Mouse (Mus musculus) small intestine, adult 2 months (tissue): ENCODE measurements at regions not wholly inside any gene's neighbourhood (a gene's known extent, or its start where the extent isn't known, plus 50 kb on each side); places are given as distances from the start of the nearest gene placed in this dataset.

ENCODE experiments used
- CTCF ChIP-seq: fragments of 200-500 bp; IDR thresholded peaks from 2 replicates; pipeline ENCODE4 v1.5.1; 2012; ENCODE audit warnings: low read depth, mild to moderate bottlenecking, control low read depth, inconsistent platforms, low read length, moderate library complexity, mixed read lengths; ENCODE audit not compliant: insufficient replicate concordance, insufficient read length; ENCODE audit errors: extremely low read depth
- POLR2A ChIP-seq: fragments of 200-500 bp; IDR thresholded peaks from 2 replicates; pipeline ENCODE4 v1.6.1; 2012; ENCODE audit warnings: low read depth, mild to moderate bottlenecking, control low read depth, inconsistent platforms, low read length, moderate library complexity

GRCm38 (mm10) chr5:119597530-119597929 lies 72.9 kb upstream of the Tbx3 start:
- TF ChIP-seq POLR2A, result no peak
- TF ChIP-seq CTCF, result no peak
